Mouse (Mus musculus) liver, postnatal 0 days (tissue): ENCODE measurements around the gene Stk10.
"Not testable (repeated sequence)": the region's sequence is repeated elsewhere in the genome, so short reads cannot be mapped to it uniquely, and the experiment has no call there.

Experiments
- CTCF ChIP-seq: sonication (generic); IDR thresholded peaks from 2 replicates; pipeline ENCODE4 v1.5.1; 2016; ENCODE audit warnings: antibody characterized with exemption, low read depth
- EP300 ChIP-seq: IDR thresholded peaks from 2 replicates; pipeline ENCODE4 v1.6.1; 2016; ENCODE audit warnings: antibody characterized with exemption, low read depth, mild to moderate bottlenecking

GRCm38 (mm10) chr11:32514853-32515252 lies 18.3 kb upstream of the Stk10 start:
- TF ChIP-seq CTCF, EP300: not testable (repeated sequence)
